Mouse (Mus musculus) lung, adult 2 months (tissue): ENCODE results near the gene Dapk3.

Source experiments
- CTCF ChIP-seq: fragments of 200-500 bp; IDR thresholded peaks from 2 replicates; pipeline ENCODE4 v1.5.1; 2011; ENCODE audit warnings: mild to moderate bottlenecking, low read length, control low read depth; ENCODE audit not compliant: insufficient read depth
- POLR2A ChIP-seq: fragments of 200-500 bp; IDR thresholded peaks from 2 replicates; pipeline ENCODE4 v1.6.1; 2011; ENCODE audit warnings: low read depth, mild to moderate bottlenecking, control low read depth, low read length, borderline replicate concordance; ENCODE audit errors: extremely low read depth

DNA sequence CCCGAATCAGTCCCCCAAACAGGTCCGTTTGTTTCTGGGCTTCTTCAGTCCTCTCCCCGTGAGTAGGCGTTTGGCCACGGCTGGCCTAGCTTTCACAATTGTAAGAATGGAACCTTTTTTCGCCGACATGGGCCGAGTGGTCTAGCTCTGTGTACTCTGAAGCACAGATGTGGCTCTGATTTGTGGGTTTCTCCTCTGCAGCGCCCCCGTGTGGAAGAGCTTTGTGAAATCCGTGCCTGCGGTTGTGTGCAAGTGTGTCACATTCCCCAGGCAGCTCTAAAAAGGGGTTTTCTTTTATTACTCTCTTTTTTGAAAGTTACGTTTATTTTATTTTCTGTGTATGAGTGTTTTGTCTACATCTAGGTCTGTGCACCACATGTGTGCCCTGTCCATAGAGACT, 58.1 kb downstream of the Dapk3 start:
- TF ChIP-seq POLR2A (no peak), CTCF (peak; percentile 65)
